Mouse (Mus musculus): Measurements from ENCODE around the gene Fate1. TPM values are rescaled to one million over a fixed set of nuclear protein-coding genes. Genes with fewer than 3 reads are reported as not detected.

Gene Fate1
- not detected in 2 replicates for polyA plus RNA-seq (2012)

- TF ChIP-seq GATA1 (IDR thresholded peaks at IDR 0.05; ENCODE audit: low read length): no peak
These were observed at the start of gene Fate1 for GRCm38 (mm10) chrX:71972686-71973085. Gene Fate1, plus strand, starts transcription at chrX:71972986.

GRCm38 (mm10) chrX:71946631-71947030, 26.2 kb upstream of the Fate1 start:
- no peak for TF ChIP-seq GATA1 (IDR thresholded peaks at IDR 0.05; ENCODE audit: low read length)

- TF ChIP-seq GATA1 (IDR thresholded peaks at IDR 0.05; ENCODE audit: low read length): no peak
These were observed 14.4 kb upstream of the Fate1 start for GRCm38 (mm10) chrX:71958366-71958765.

- TF ChIP-seq GATA1 (IDR thresholded peaks at IDR 0.05; ENCODE audit: low read length): no peak
These were observed 10.4 kb upstream of the Fate1 start, which contains the start of gene Prrg3 for GRCm38 (mm10) chrX:71962073-71963051. Gene Prrg3, plus strand, starts transcription at chrX:71962624.

- no peak for TF ChIP-seq GATA1 (IDR thresholded peaks at IDR 0.05; ENCODE audit: low read length)
These were observed 9.4 kb upstream of the Fate1 start for GRCm38 (mm10) chrX:71963275-71963912.

GRCm38 (mm10) chrX:71968216-71968615, 4.6 kb upstream of the Fate1 start:
- no peak for TF ChIP-seq GATA1 (IDR thresholded peaks at IDR 0.05; ENCODE audit: low read length)

GRCm38 (mm10) chrX:71968816-71969215, 4.0 kb upstream of the Fate1 start:
- no peak for TF ChIP-seq GATA1 (IDR thresholded peaks at IDR 0.05; ENCODE audit: low read length)

GRCm38 (mm10) chrX:71971325-71971724, 1.5 kb upstream of the Fate1 start:
- no peak for TF ChIP-seq GATA1 (IDR thresholded peaks at IDR 0.05; ENCODE audit: low read length)

- no peak for TF ChIP-seq GATA1 (IDR thresholded peaks at IDR 0.05; ENCODE audit: low read length)
These were observed 7.7 kb downstream of the Fate1 start for GRCm38 (mm10) chrX:71980443-71980842.

GRCm38 (mm10) chrX:71981322-71981721, 8.5 kb downstream of the Fate1 start:
- no peak for TF ChIP-seq GATA1 (IDR thresholded peaks at IDR 0.05; ENCODE audit: low read length)

- TF ChIP-seq GATA1 (IDR thresholded peaks at IDR 0.05; ENCODE audit: low read length): no peak
These were observed 10.4 kb downstream of the Fate1 start for GRCm38 (mm10) chrX:71983205-71983604.

GRCm38 (mm10) chrX:71983775-71984174, 11.0 kb downstream of the Fate1 start:
- no peak for TF ChIP-seq GATA1 (IDR thresholded peaks at IDR 0.05; ENCODE audit: low read length)

GRCm38 (mm10) chrX:71991549-71991948, 18.8 kb downstream of the Fate1 start, which contains the start of gene Cnga2:
Gene Cnga2, plus strand, starts transcription at chrX:71991849.
- no peak for TF ChIP-seq GATA1 (IDR thresholded peaks at IDR 0.05; ENCODE audit: low read length)

- no peak for TF ChIP-seq GATA1 (IDR thresholded peaks at IDR 0.05; ENCODE audit: low read length)
These were observed 23.2 kb downstream of the Fate1 start for GRCm38 (mm10) chrX:71995972-71996371.

- TF ChIP-seq GATA1 (IDR thresholded peaks at IDR 0.05; ENCODE audit: low read length): no peak
These were observed 37.1 kb downstream of the Fate1 start for GRCm38 (mm10) chrX:72009930-72010329.

- no peak for TF ChIP-seq GATA1 (IDR thresholded peaks at IDR 0.05; ENCODE audit: low read length)
These were observed 39.5 kb downstream of the Fate1 start for GRCm38 (mm10) chrX:72012236-72012635.

All from G1E-ER4 (cell line).